Mouse (Mus musculus): ENCODE data around the gene Tcn2.

DNA sequence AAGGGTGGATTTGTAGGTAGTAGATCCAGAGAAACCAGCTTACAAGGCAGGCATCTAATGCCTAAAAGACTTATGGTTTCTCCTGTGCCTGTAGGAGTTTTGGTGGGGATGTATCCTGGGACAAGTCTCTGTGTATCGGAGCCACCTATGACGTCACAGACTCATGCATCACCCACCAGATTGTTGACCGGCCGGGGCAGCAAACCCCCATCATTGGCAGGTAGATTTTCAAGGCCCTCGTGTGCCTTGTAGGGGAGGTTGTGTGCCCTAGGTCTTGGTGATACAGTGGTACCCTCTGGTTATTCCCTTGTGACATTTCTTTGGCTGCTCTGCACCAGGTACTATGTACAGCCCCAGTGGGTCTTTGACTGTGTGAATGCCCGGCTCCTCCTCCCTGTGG, 44.7 kb upstream of the Tcn2 start, which contains the start of gene 4930556J24Rik:
- no peak for TF ChIP-seq CTCF (IDR thresholded peaks at IDR 0.05; ENCODE audit: low read depth, low read length)
- TF ChIP-seq POLR2A (IDR thresholded peaks at IDR 0.05; ENCODE audit: borderline replicate concordance, low read depth, low read length): no peak

All from bone marrow macrophage, adult 2 months (primary cell).